Mouse (Mus musculus) neural tube, embryonic 12.5 days (tissue): ENCODE results near the gene Ncoa4. TPM values are rescaled to one million over a fixed set of nuclear protein-coding genes. Genes with fewer than 3 reads are reported as not detected.
A peak's percentile ranks its signal among the peaks of the same experiment; 100 is the strongest.
"Not testable (repeated sequence)": the region's sequence is repeated elsewhere in the genome, so short reads cannot be mapped to it uniquely, and the experiment has no call there.

Experiments
- ATAC-seq: fragments of 200-750 bp; cut with Nextera tagmentation; 2 replicates; pipeline ENCODE4 v1.8.0; 2017; ENCODE audit warnings: low read depth, mild to moderate bottlenecking, moderate TSS enrichment, moderate library complexity; ENCODE audit not compliant: low FRiP score
- H3K27ac ChIP-seq: fragments of 300-500 bp; sonication (generic); 2 replicates; pipeline ENCODE4 v1.5.1; 2016
- H3K27me3 ChIP-seq: fragments of 300-500 bp; sonication (generic); replicated peaks from 2 replicates; pipeline ENCODE4 v1.6.1; 2016; ENCODE audit warnings: mild to moderate bottlenecking
- H3K36me3 ChIP-seq: fragments of 300-500 bp; sonication (generic); 2 replicates; pipeline ENCODE4 v1.6.1; 2016; ENCODE audit warnings: mild to moderate bottlenecking
- H3K4me1 ChIP-seq: fragments of 300-500 bp; sonication (generic); 2 replicates; pipeline ENCODE4 v1.6.1; 2016
- H3K4me2 ChIP-seq: fragments of 300-500 bp; sonication (generic); replicated peaks from 2 replicates; pipeline ENCODE4 v1.6.1; 2016; ENCODE audit warnings: mild to moderate bottlenecking
- H3K4me3 ChIP-seq: fragments of 300-500 bp; sonication (generic); 2 replicates; pipeline ENCODE4 v1.5.1; 2016
- H3K9ac ChIP-seq: fragments of 300-500 bp; sonication (generic); 2 replicates; pipeline ENCODE4 v1.6.1; 2016; ENCODE audit warnings: mild to moderate bottlenecking
- H3K9me3 ChIP-seq: fragments of 300-500 bp; sonication (generic); 2 replicates; pipeline ENCODE4 v1.6.1; 2016; ENCODE audit warnings: mild to moderate bottlenecking
- WGBS: fragments of 180-500 bp; shearing (Covaris S2); methylation state at CpG from one replicate; pipeline ENCODE4 v1.1.7; 2016; 5-methylcytosine and 5-hydroxymethylcytosine counted together
- polyA plus RNA-seq: library from polyadenylated mRNA; unstranded; fragments of >200 nt; fragmentation: Nextera tagmentation; extraction: Ambion mirVana; gene quantifications from 2 replicates; pipeline ENCODE4 v1.2.1, GENCODE M21; 2016

Ncoa4 gene
- polyA plus RNA-seq, 1 experiment from 2014 or later, result 90.2 TPM

- Histone ChIP-seq H3K36me3 (peaks cover 53% of the 10 kb centered on the region), H3K27ac (no peak overlapping the region), H3K4me1 (no peaks in the 10 kb centered on the region), H3K9me3 (no peaks in the 10 kb centered on the region), H3K4me2 (no peak overlapping the region), H3K27me3 (no peaks in the 10 kb centered on the region), H3K4me3 (no peak overlapping the region), H3K9ac (no peak overlapping the region)
- 90% methylated on average over 6 of the region's 6 CpGs for WGBS
- ATAC-seq, result no peak
Measured at GRCm38 (mm10) chr14:32180861-32181260, 21.2 kb downstream of the Ncoa4 start.

GRCm38 (mm10) chr14:32183846-32184245 lies 24.2 kb downstream of the Ncoa4 start:
- WGBS, result 96% methylated on average over 4 of the region's 4 CpGs
- H3K9me3 ChIP-seq, result no peaks in the 10 kb centered on the region
- no peak overlapping the region for H3K4me3 ChIP-seq
- H3K36me3 ChIP-seq, result peaks cover 72% of the 10 kb centered on the region
- H3K27ac ChIP-seq, result no peak overlapping the region
- no peak for ATAC-seq
- H3K27me3 ChIP-seq, result no peaks in the 10 kb centered on the region
- H3K4me1 ChIP-seq, result no peaks in the 10 kb centered on the region
- H3K9ac ChIP-seq, result no peak overlapping the region
- H3K4me2 ChIP-seq, result no peak overlapping the region

GRCm38 (mm10) chr14:32190627-32191391 lies 31.1 kb downstream of the Ncoa4 start:
- no peak overlapping the region for H3K9ac ChIP-seq
- no peaks in the 10 kb centered on the region for H3K9me3 ChIP-seq
- peaks cover 57% of the 10 kb centered on the region for H3K36me3 ChIP-seq
- H3K27ac ChIP-seq, result no peak overlapping the region
- whole genome bisulfite sequencing, result 92% methylated on average over 6 of the region's 6 CpGs
- H3K27me3 ChIP-seq, result no peaks in the 10 kb centered on the region
- H3K4me1 ChIP-seq, result no peaks in the 10 kb centered on the region
- no peak for ATAC-seq
- H3K4me2 ChIP-seq, result no peak overlapping the region
- no peak overlapping the region for H3K4me3 ChIP-seq

GRCm38 (mm10) chr14:32191926-32192325 lies 32.3 kb downstream of the Ncoa4 start:
- peaks cover 52% of the 10 kb centered on the region for H3K36me3 ChIP-seq
- H3K9me3 ChIP-seq, result no peaks in the 10 kb centered on the region
- no peaks in the 10 kb centered on the region for H3K27me3 ChIP-seq
- no peak overlapping the region for H3K9ac ChIP-seq
- H3K4me1 ChIP-seq, result no peaks in the 10 kb centered on the region
- no peak for ATAC-seq
- 96% methylated on average over 5 of the region's 5 CpGs for WGBS
- no peak overlapping the region for H3K4me3 ChIP-seq
- H3K27ac ChIP-seq, result no peak overlapping the region
- no peak overlapping the region for H3K4me2 ChIP-seq

GRCm38 (mm10) chr14:32192437-32192836 lies 32.8 kb downstream of the Ncoa4 start:
- Histone ChIP-seq H3K9me3 (no peaks in the 10 kb centered on the region), H3K4me1 (no peaks in the 10 kb centered on the region), H3K36me3 (peaks cover 51% of the 10 kb centered on the region), H3K4me3 (no peak overlapping the region), H3K27ac (no peak overlapping the region), H3K4me2 (no peak overlapping the region), H3K27me3 (no peaks in the 10 kb centered on the region), H3K9ac (no peak overlapping the region)
- 59% methylated on average over 3 of the region's 3 CpGs for WGBS
- no peak for ATAC-seq

GRCm38 (mm10) chr14:32193557-32193956 lies 33.9 kb downstream of the Ncoa4 start:
- not testable (repeated sequence) for H3K4me2 ChIP-seq, H3K27ac ChIP-seq, ATAC-seq, H3K9ac ChIP-seq, H3K4me3 ChIP-seq, H3K9me3 ChIP-seq, H3K27me3 ChIP-seq, H3K4me1 ChIP-seq
- peaks cover 48% of the 10 kb centered on the region for H3K36me3 ChIP-seq
- 87% methylated on average over 5 of the region's 5 CpGs for WGBS

- H3K27ac ChIP-seq, result no peak overlapping the region
- peaks cover 22% of the 10 kb centered on the region for H3K36me3 ChIP-seq
- peaks cover 3% of the 10 kb centered on the region; the same call in 1 of the 2 replicates for H3K9me3 ChIP-seq
- peak; percentile 33; the same call in 1 of the 2 replicates for ATAC-seq
- peak overlapping the region; percentile 90 for H3K4me3 ChIP-seq
- WGBS, result 3% methylated on average over 26 of the region's 26 CpGs
- peak overlapping the region; percentile 75 for H3K4me2 ChIP-seq
- H3K9ac ChIP-seq, result peak overlapping the region; percentile 93
- H3K27me3 ChIP-seq, result no peaks in the 10 kb centered on the region
- peaks cover 25% of the 10 kb centered on the region for H3K4me1 ChIP-seq
Measured at GRCm38 (mm10) chr14:32201354-32201753, 41.7 kb downstream of the Ncoa4 start.

- peak within 1 kb of the TSS; percentile 75 for H3K4me2 ChIP-seq
- peak within 1 kb of the TSS; percentile 90 for H3K4me3 ChIP-seq
- peaks cover 25% of the 10 kb centered on the region for H3K4me1 ChIP-seq
- no peak within 1 kb of the TSS for H3K27ac ChIP-seq
- peaks cover 19% of the 10 kb centered on the region for H3K36me3 ChIP-seq
- peak within 1 kb of the TSS; percentile 93 for H3K9ac ChIP-seq
- no peaks in the 10 kb centered on the region for H3K27me3 ChIP-seq
- H3K9me3 ChIP-seq, result peaks cover 3% of the 10 kb centered on the region; the same call in 1 of the 2 replicates
- WGBS, result under 1% methylated on average over 77 of the region's 77 CpGs
- ATAC-seq, result peak; percentile 90
Measured at GRCm38 (mm10) chr14:32201791-32202451, 42.3 kb downstream of the Ncoa4 start, which contains the start of the genes Timm23 and Parg. TSS of gene Timm23 (minus strand) at chr14:32201898. TSS of gene Parg (plus strand) at chr14:32201949.

- Histone ChIP-seq H3K4me3 (no peak overlapping the region), H3K4me1 (no peaks in the 10 kb centered on the region), H3K9me3 (no peaks in the 10 kb centered on the region), H3K36me3 (peaks cover 4% of the 10 kb centered on the region; the same call in 1 of the 2 replicates), H3K9ac (no peak overlapping the region), H3K4me2 (no peak overlapping the region), H3K27me3 (no peaks in the 10 kb centered on the region), H3K27ac (no peak overlapping the region)
- ATAC-seq, result no peak
Measured at GRCm38 (mm10) chr14:32226601-32227000, 66.9 kb downstream of the Ncoa4 start.

- Histone ChIP-seq H3K36me3 (peaks cover 7% of the 10 kb centered on the region; the same call in 1 of the 2 replicates), H3K27me3 (no peaks in the 10 kb centered on the region), H3K27ac (no peak overlapping the region), H3K9me3 (no peaks in the 10 kb centered on the region), H3K9ac (no peak overlapping the region), H3K4me1 (no peaks in the 10 kb centered on the region), H3K4me3 (no peak overlapping the region), H3K4me2 (no peak overlapping the region)
- no peak for ATAC-seq
- WGBS, result 3% methylated on average over 2 of the region's 2 CpGs
Measured at GRCm38 (mm10) chr14:32228996-32229395, 69.3 kb downstream of the Ncoa4 start.
